Mouse (Mus musculus) bone marrow, adult 2 months (tissue): ENCODE results near the gene Ly6g5c.

Source experiments
- CTCF ChIP-seq: fragments of 200-500 bp; IDR thresholded peaks from 2 replicates; pipeline ENCODE4 v1.5.1; 2011; ENCODE audit warnings: low read length, control low read depth; ENCODE audit not compliant: control insufficient read depth, insufficient read depth
- POLR2A ChIP-seq: fragments of 200-500 bp; IDR thresholded peaks from 2 replicates; pipeline ENCODE4 v1.6.1; 2011; ENCODE audit warnings: low read depth, mild to moderate bottlenecking, control low read depth, low read length, borderline replicate concordance; ENCODE audit not compliant: control insufficient read depth

DNA sequence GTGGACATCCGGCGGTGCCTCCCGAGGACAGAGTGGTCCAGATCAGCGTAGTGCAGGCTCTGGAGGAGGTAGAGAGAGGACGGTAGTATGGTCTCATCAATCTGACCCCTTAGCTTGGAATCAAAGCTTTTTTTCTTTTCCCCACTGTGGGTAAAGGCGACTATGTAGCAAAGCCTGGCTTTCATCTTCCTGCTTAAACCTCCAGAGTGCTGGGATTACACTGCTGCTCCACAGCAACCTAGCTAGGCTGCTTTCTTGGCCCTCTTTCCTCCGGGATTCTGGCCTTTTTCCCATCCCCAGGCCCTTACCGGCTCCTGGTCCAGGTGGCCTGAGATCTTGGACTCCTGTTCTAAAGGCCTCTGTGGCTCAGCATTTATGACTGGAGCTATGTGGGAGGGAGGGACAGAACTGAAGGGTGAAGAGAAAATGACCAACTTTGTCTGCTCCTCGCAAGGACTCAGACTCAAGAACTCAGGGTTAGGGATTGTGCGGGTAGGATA, 43.7 kb upstream of the Ly6g5c start:
- TF ChIP-seq POLR2A (no peak), CTCF (no peak)
